Mouse (Mus musculus): ENCODE results near the gene Prtg. TPM values are rescaled to one million over a fixed set of nuclear protein-coding genes. Genes with fewer than 3 reads are reported as not detected.

Gene Prtg
- polyA plus RNA-seq, 1 experiment from 2014 or later = 0.49 TPM

DNA sequence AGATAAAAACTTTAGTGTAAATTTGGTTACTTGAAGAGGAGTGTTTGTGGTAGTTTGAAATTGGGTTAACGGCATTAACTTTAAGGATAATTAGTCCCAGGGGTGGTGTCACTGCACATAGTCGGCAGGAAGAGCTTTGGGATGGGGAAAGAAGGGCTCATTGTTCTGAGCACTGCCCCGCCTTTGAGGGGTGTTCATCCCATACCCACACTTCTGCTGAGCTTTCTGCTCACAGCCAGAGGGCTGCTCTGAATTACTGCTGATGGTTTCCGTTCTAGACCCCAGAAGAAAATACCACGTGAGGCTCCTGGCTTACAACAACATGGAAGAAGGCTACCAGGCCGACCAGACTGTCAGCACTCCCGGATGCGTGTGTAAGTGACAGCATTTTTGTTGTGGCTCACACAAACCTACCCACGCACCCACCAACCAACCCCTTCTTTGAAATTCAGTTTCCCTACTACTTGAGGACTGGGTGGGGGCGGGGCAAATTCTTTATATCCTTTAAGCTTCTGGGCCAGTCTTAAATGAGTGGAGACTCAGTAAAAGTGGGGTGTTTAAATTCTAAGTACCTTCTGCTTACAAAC lies 83.9 kb downstream of the Prtg start:
- no peak overlapping the region for H3K4me3 ChIP-seq
- H3K4me2 ChIP-seq = no peak overlapping the region
- H3K27me3 ChIP-seq = no peaks in the 10 kb centered on the region
- no peak overlapping the region for H3K9ac ChIP-seq
- H3K9me3 ChIP-seq = no peaks in the 10 kb centered on the region
- no peak for ATAC-seq (ENCODE audit: low FRiP score, low read depth)
- 78% methylated on average over 10 of the region's 10 CpGs for WGBS
- H3K27ac ChIP-seq (replicated peaks) = no peak overlapping the region
- no peaks in the 10 kb centered on the region for H3K36me3 ChIP-seq
- H3K4me1 ChIP-seq (replicated peaks) = no peaks in the 10 kb centered on the region

DNA sequence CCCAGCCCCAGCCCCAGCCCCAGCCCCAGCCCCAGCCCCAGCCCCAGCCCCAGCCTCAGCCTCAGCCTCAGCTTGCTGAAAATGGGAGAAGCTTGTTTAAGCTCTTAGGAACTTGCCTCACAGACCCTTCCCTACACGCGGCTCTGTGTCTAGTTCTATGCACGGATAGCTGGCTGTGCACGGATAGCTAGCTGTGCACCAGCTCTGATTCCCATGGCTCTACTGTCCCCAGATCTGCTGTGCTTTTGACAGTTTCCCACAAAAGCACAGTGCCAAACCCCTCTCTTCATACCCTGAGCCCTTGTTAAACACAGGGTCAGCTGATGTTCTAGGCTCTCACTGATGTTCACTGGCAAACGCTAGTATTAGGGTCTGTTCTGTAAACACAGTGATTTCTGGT lies 86.1 kb downstream of the Prtg start:
- H3K4me2 ChIP-seq = no peak overlapping the region
- no peaks in the 10 kb centered on the region for H3K4me1 ChIP-seq (replicated peaks)
- no peak overlapping the region for H3K27ac ChIP-seq (replicated peaks)
- H3K27me3 ChIP-seq = no peaks in the 10 kb centered on the region
- 94% methylated on average over 5 of the region's 5 CpGs for WGBS
- H3K9me3 ChIP-seq = no peaks in the 10 kb centered on the region
- no peak for ATAC-seq (ENCODE audit: low FRiP score, low read depth)
- no peak overlapping the region for H3K4me3 ChIP-seq
- no peaks in the 10 kb centered on the region for H3K36me3 ChIP-seq
- H3K9ac ChIP-seq = no peak overlapping the region

DNA sequence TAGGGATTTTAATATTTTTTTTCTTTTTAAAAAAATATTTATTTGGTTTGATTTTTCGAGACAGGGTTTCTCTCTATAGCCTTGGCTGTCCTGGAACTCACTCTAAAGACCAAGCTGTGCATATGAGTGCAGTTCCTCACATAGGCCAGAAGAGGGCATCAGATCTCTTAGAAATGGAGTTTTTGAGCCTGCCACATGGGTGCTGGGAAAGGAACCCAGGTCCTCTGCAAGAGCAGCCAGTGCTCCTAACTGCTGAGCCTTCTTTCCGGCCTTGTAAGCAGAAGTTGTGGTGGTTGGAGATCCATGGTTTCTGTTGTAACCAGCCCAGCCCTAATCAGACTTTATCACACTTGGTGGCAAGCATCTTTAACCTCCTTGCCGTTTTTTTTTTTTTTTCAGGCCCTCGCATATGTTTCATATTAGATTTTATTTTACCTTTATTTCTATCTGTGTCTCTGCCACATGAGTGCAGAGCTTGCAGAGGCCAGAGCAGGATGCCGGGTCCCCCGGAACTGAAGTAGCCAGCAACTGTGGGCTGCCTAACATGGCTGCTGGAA lies 88.2 kb downstream of the Prtg start:
- H3K4me2 ChIP-seq = no peak overlapping the region
- no peak overlapping the region for H3K4me3 ChIP-seq
- no peaks in the 10 kb centered on the region for H3K27me3 ChIP-seq
- H3K9ac ChIP-seq = no peak overlapping the region
- H3K36me3 ChIP-seq = no peaks in the 10 kb centered on the region
- no peak for ATAC-seq (ENCODE audit: low FRiP score, low read depth)
- H3K9me3 ChIP-seq = no peaks in the 10 kb centered on the region
- WGBS = 97% methylated on average over 6 of the region's 6 CpGs
- no peak overlapping the region for H3K27ac ChIP-seq (replicated peaks)
- H3K4me1 ChIP-seq (replicated peaks) = no peaks in the 10 kb centered on the region

DNA sequence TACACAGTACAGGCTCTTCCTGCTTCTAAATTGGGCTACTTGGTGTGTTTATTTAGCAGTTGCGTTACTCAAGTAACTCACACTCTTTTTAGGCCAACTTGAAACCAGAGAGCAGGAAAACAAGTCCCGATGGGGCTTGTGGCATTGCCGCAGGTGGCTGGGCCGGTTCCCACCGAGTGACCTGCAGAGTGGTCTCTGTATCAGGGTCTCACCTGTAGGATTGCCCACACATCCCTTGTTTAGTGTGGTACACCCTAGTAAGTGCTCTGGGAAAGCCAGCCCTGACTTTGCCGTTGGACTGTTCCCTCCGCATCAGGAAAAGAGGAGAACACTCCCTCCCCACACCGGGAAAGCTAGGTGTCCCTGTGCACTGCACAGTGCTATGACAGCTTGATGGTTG lies 95.4 kb downstream of the Prtg start:
- WGBS = 91% methylated on average over 8 of the region's 8 CpGs
- H3K4me2 ChIP-seq = no peak overlapping the region
- ATAC-seq (ENCODE audit: low FRiP score, low read depth) = no peak
- H3K36me3 ChIP-seq = no peaks in the 10 kb centered on the region
- no peak overlapping the region for H3K9ac ChIP-seq
- no peaks in the 10 kb centered on the region; the same call in 1 of the 2 replicates for H3K4me1 ChIP-seq (replicated peaks)
- H3K4me3 ChIP-seq = no peak overlapping the region
- no peaks in the 10 kb centered on the region for H3K27me3 ChIP-seq
- H3K9me3 ChIP-seq = no peaks in the 10 kb centered on the region
- no peak overlapping the region for H3K27ac ChIP-seq (replicated peaks)

DNA sequence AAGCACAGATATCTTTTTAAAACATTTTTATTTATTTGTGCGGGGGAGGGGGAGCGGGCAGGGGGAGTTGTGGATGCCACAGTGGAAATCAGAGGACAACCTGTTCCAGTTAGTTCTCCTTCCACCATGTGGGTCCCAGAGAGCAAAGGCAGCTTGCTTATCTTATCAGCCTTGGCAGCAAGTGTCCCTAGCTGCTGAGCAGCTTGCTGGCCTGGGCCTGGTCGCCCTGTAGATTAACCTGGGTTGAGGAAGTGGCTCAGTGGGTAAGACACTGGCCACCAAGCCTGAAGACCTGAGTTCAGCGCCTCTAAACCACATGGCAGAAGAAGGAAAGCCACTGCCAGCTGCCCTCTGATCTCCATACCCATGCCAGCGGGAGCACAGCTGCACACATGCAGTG lies 95.9 kb downstream of the Prtg start:
- H3K9me3 ChIP-seq = no peaks in the 10 kb centered on the region
- no peak overlapping the region for H3K9ac ChIP-seq
- H3K4me2 ChIP-seq = no peak overlapping the region
- H3K4me1 ChIP-seq (replicated peaks) = no peaks in the 10 kb centered on the region; the same call in 1 of the 2 replicates
- H3K36me3 ChIP-seq = no peaks in the 10 kb centered on the region
- H3K27ac ChIP-seq (replicated peaks) = no peak overlapping the region
- ATAC-seq (ENCODE audit: low FRiP score, low read depth) = no peak
- WGBS = 97% methylated on average over 5 of the region's 5 CpGs
- H3K4me3 ChIP-seq = no peak overlapping the region
- H3K27me3 ChIP-seq = no peaks in the 10 kb centered on the region

DNA sequence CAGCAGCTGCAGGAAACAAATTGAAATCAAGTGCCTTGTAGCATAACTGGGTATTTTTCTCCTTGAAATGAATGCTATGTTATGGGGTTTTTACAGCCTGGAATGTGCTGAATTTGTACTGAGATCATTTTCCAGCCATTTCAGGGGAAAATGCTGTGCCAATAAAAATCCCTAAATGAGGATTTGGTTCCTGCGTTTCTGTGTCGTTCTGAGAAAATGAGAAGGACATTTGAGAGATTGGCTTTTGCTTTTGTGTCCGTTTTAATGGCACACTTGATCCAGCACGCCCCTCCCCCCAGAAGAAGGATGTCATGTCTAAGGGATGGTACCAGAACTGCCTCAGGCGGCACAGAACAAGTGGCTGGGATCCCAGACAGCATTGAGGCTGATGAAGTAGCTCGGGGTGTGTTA lies 100.0 kb downstream of the Prtg start:
- Histone ChIP-seq H3K27ac (replicated peaks) (peak overlapping the region; percentile 45; the same call in 1 of the 2 replicates), H3K4me3 (no peak overlapping the region), H3K9ac (no peak overlapping the region), H3K27me3 (no peaks in the 10 kb centered on the region), H3K36me3 (no peaks in the 10 kb centered on the region), H3K9me3 (no peaks in the 10 kb centered on the region), H3K4me1 (replicated peaks) (no peaks in the 10 kb centered on the region; the same call in 1 of the 2 replicates), H3K4me2 (no peak overlapping the region)
- 66% methylated on average over 6 of the region's 6 CpGs for WGBS
- ATAC-seq (ENCODE audit: low FRiP score, low read depth) = no peak

DNA sequence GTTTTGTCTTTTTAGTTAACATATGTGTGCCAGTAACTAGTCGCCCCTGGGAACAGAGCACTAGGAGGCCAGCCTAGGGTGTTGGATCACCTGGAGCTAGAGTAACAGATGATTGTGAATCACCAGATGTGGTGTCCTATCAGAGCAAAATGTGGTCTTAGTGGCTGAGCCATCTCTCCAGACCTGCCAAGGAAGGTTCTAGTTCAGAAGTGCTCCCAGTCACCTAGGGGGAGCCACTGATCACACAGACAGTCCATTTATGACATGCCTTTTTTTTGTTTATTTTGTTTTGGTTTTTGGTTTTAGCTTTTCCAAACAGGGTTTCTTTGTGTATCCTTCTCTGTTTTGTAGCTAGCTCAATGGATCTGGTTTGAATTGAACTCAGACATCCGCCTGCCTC lies 104.7 kb downstream of the Prtg start:
- no peak overlapping the region for H3K4me2 ChIP-seq
- H3K4me3 ChIP-seq = no peak overlapping the region
- no peak overlapping the region for H3K27ac ChIP-seq (replicated peaks)
- no peaks in the 10 kb centered on the region for H3K36me3 ChIP-seq
- no peaks in the 10 kb centered on the region for H3K9me3 ChIP-seq
- H3K27me3 ChIP-seq = no peaks in the 10 kb centered on the region
- no peaks in the 10 kb centered on the region; the same call in 1 of the 2 replicates for H3K4me1 ChIP-seq (replicated peaks)
- ATAC-seq (ENCODE audit: low FRiP score, low read depth) = no peak
- 90% methylated on average over 2 of the region's 2 CpGs for WGBS
- H3K9ac ChIP-seq = no peak overlapping the region

DNA sequence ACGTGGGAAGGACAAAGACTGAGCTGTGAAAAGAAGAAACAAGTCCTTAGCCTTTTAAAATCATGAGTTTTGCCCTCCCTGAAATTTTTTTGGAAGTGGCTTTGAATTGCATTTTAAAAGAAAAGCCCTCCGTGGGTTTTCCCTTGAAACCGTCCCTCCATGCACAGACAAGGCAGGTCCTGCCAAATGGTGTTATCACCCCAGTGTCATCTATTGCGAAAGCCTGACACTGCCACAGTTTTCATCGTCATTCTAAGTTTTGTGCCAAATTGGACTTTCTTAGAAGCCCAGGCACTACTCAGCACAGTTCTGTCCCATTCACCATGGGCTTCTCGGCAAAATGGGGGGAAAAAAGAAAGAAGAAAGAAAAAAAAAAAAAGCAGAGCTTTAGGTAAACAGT lies 106.9 kb downstream of the Prtg start:
- 0 out of 2 replicates have a peak overlapping the region, but pooled peaks have one; percentile 4 for H3K9ac ChIP-seq
- no peak for ATAC-seq (ENCODE audit: low FRiP score, low read depth)
- H3K27ac ChIP-seq (replicated peaks) = no peak overlapping the region
- H3K9me3 ChIP-seq = no peaks in the 10 kb centered on the region
- no peak overlapping the region for H3K4me3 ChIP-seq
- H3K36me3 ChIP-seq = no peaks in the 10 kb centered on the region
- 78% methylated on average over 6 of the region's 6 CpGs for WGBS
- no peaks in the 10 kb centered on the region for H3K4me1 ChIP-seq (replicated peaks)
- H3K4me2 ChIP-seq = no peak overlapping the region
- no peaks in the 10 kb centered on the region for H3K27me3 ChIP-seq

DNA sequence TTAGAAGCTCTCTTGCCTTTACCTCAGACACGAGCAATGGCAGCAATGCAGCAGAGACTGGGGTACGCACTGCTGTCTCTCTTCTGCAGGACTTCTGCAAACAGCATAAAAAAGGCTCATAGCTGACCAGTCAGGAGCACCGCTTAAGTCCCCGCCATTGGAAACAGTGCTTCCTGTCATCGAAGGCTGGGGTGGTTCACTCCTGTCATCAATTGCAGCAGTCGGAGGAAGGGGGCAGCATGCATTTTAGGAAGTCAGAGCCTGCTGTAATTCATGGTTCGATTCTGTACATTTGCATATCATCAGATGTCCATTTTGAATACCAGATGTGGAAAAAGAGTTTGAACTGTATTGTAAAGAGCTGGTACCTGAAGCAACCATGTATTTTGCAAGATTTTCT lies 109.1 kb downstream of the Prtg start:
- ATAC-seq (ENCODE audit: low FRiP score, low read depth) = no peak
- H3K9ac ChIP-seq = no peak overlapping the region

DNA sequence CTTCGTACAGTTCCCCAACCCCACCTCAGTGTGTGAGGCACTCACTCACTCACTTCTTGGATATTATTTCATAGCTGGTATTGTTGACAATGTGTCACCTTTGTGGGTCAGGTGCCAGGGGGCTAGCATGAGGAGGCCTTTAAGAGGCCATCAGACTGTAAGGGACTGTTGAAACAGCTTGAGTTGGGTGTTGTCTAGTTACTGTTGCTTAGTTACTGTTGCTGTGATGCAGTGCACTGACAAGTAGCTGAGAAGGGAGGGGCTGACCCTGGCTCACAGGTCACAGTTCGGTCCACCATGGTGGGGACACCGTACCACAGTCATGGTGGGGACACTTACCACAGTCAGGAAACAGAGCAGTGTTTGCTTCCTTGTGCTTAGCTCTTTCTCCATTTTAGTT lies 116.4 kb downstream of the Prtg start:
- H3K27ac ChIP-seq (replicated peaks) = no peak overlapping the region
- no peaks in the 10 kb centered on the region for H3K27me3 ChIP-seq
- no peaks in the 10 kb centered on the region for H3K9me3 ChIP-seq
- H3K9ac ChIP-seq = no peak overlapping the region
- ATAC-seq (ENCODE audit: low FRiP score, low read depth) = no peak
- no peak overlapping the region for H3K4me2 ChIP-seq
- WGBS = 70% methylated on average over 3 of the region's 3 CpGs
- peaks cover 25% of the 10 kb centered on the region for H3K4me1 ChIP-seq (replicated peaks)
- H3K36me3 ChIP-seq = no peaks in the 10 kb centered on the region
- H3K4me3 ChIP-seq = no peak overlapping the region

More for the DNA sequence above, 109.1 kb downstream of the Prtg start:
- Histone ChIP-seq H3K9me3 (no peaks in the 10 kb centered on the region), H3K4me3 (no peak overlapping the region), H3K27ac (replicated peaks) (no peak overlapping the region), H3K4me1 (replicated peaks) (no peaks in the 10 kb centered on the region), H3K27me3 (no peaks in the 10 kb centered on the region), H3K36me3 (no peaks in the 10 kb centered on the region), H3K4me2 (no peak overlapping the region)
- whole genome bisulfite sequencing = 75% methylated on average over 7 of the region's 7 CpGs

DNA sequence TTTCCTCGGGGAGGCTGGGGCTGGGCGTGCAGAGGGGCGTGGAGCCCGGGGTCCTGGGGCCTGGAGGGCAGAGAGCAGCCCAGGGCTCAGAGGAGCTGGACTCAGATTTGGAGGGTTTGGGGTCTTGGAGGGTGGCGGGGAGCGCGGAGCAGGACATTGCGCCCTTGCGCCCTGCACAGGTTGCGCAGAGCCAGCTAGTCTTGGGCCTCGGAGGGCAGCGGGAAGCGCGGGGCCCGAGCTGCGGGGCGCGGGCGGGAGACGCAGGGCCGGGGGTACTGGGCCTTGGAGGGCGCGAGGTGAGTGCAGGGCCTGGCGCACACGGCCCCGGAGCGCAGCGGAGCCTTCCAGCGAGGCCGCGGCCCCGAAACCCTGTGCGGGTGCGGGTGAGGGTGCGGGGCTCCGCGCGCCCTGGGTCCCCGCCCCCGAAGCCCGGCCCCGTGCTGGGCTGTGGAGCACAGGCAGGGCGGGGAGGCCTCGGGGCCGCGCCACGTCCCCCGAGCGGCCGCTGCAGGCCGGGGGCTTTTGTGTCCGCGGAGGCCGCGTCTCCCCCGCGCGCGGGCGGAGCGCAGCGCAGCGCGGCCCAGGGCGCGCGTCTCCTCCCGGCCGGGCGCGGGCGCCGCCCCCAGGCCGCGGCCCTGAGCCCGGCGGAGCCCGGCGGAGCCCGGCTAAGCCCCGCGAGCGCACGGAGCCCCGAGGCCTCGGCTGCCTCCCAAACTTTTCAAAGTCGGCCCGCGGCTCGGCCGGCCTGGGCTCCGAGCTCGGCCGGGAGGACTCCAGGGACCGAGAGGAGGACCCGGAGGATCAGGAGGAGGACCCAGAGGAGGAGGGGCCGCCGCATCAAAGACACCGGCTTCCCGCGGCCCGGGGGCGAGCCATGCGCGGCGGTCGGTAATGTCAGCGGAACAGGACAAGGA lies 118.6 kb downstream of the Prtg start, which contains the start of gene Pygo1:
Pygo1 (plus strand) TSS at position 625 of the 914 bp plus-strand sequence.
- peak; percentile 82 for ATAC-seq (ENCODE audit: low FRiP score, low read depth)
- Histone ChIP-seq H3K27ac (replicated peaks) (peak within 1 kb of the TSS; percentile 84), H3K36me3 (no peaks in the 10 kb centered on the region), H3K4me1 (replicated peaks) (peaks cover 27% of the 10 kb centered on the region), H3K4me3 (peak within 1 kb of the TSS; percentile 53), H3K4me2 (peak within 1 kb of the TSS; percentile 91), H3K27me3 (no peaks in the 10 kb centered on the region), H3K9me3 (no peaks in the 10 kb centered on the region), H3K9ac (peak within 1 kb of the TSS; percentile 72)
- under 1% methylated on average over 57 of the region's 108 CpGs for WGBS

DNA sequence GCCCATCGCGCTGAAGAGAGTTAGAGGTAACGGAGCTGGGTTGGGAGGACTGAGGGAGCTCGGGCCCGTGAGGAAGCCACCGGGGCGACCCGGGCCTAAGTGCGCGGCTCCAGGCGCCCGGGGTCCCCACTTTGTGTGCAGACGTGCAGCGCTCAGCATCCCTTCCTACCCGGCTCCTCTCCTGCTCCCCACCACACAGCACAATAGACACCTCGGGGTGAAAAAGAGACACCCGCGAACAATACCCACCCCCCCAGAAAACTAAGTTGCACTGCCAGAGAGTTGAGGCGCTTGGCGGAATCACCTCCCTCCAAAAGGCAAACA lies 119.2 kb downstream of the Prtg start:
- H3K4me1 ChIP-seq (replicated peaks) = peaks cover 27% of the 10 kb centered on the region
- H3K27me3 ChIP-seq = no peaks in the 10 kb centered on the region
- H3K4me3 ChIP-seq = peak overlapping the region; percentile 53
- peak overlapping the region; percentile 91 for H3K4me2 ChIP-seq
- peak overlapping the region; percentile 72 for H3K9ac ChIP-seq
- ATAC-seq (ENCODE audit: low FRiP score, low read depth) = no peak; the same call in 1 of the 2 replicates
- no peaks in the 10 kb centered on the region for H3K9me3 ChIP-seq
- H3K27ac ChIP-seq (replicated peaks) = peak overlapping the region; percentile 84
- H3K36me3 ChIP-seq = no peaks in the 10 kb centered on the region
- WGBS = under 1% methylated on average over 19 of the region's 20 CpGs

Data from hindbrain, embryonic 15.5 days (tissue).